Mouse (Mus musculus): Measurements from ENCODE around the gene Cpz.

DNA sequence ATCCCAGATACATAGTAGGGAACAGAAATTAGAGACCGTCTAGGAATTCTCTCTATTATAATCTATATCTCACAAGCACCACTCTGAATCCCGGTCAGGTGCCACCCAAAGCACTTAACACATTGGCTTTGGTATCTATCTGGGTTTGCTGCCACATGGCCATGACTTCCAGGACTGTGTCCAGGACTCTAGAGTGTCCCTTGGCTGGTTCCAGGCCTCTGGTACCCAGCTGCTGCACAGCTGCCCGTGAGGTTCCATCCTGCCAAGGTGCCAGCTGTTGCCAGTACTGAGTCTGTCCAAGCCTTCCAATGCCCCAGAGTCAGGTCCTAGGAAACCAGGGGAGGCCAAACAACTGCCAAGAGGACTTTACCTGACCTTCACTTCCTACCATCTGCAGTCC lies 12.5 kb upstream of the Cpz start:
- TF ChIP-seq ELF1 (IDR thresholded peaks at IDR 0.05; ENCODE audit: low read depth, low read length) = no peak
- no peak for TF ChIP-seq CTCF (IDR thresholded peaks at IDR 0.05 in 2 of 3, conservative IDR thresholded peaks at IDR 0.05 in 1 of 3; ENCODE audit: control insufficient read depth in 1 of 3, insufficient read depth in 1 of 3, low read depth in 2 of 3, low read length in 3 of 3, poor library complexity in 1 of 3, severe bottlenecking in 1 of 3)
- no peak for TF ChIP-seq ETS1 (IDR thresholded peaks at IDR 0.05; ENCODE audit: low read depth, low read length)
- TF ChIP-seq JUND (IDR thresholded peaks at IDR 0.05; ENCODE audit: low read depth, low read length) = no peak
- no peak for TF ChIP-seq POLR2A (IDR thresholded peaks at IDR 0.05; ENCODE audit: control insufficient read depth in 1 of 2, insufficient read depth in 1 of 2, low read depth in 1 of 2, low read length in 2 of 2, poor library complexity in 1 of 2)
- no peak for TF ChIP-seq POLR2AphosphoS2 (IDR thresholded peaks at IDR 0.05; ENCODE audit: low read length)
- TF ChIP-seq USF2 (IDR thresholded peaks at IDR 0.05; ENCODE audit: borderline replicate concordance in 1 of 2, insufficient read depth in 1 of 2, low read depth in 1 of 2, low read length in 2 of 2) = no peak
- no peak for TF ChIP-seq RAD21 (IDR thresholded peaks at IDR 0.05; ENCODE audit: low read depth, low read length)
- no peak for TF ChIP-seq TCF12 (IDR thresholded peaks at IDR 0.05; ENCODE audit: low read depth, low read length)
- TF ChIP-seq TBP (IDR thresholded peaks at IDR 0.05; ENCODE audit: low read depth, low read length) = no peak
- TF ChIP-seq MAX (IDR thresholded peaks at IDR 0.05; ENCODE audit: low read length) = no peak
- no peak for TF ChIP-seq GABPA (IDR thresholded peaks at IDR 0.05; ENCODE audit: low read depth, low read length)
- no peak for TF ChIP-seq CHD2 (IDR thresholded peaks at IDR 0.05; ENCODE audit: low read length)
- TF ChIP-seq SIN3A (IDR thresholded peaks at IDR 0.05; ENCODE audit: low read length) = no peak

Data from MEL (cell line).